Mouse (Mus musculus) E14TG2a.4 (cell line): ENCODE measurements around the gene Kri1.
"Not testable (repeated sequence)": the region's sequence is repeated elsewhere in the genome, so short reads cannot be mapped to it uniquely, and the experiment has no call there.

Experiments used
- H3K27me3 ChIP-seq: 2 replicates; pipeline ENCODE4 v1.6.1; 2014; ENCODE audit warnings: low read length, control low read depth; ENCODE audit not compliant: insufficient read depth
- H3K36me3 ChIP-seq: 2 replicates; pipeline ENCODE4 v1.6.1; 2014; ENCODE audit warnings: low read length, control low read depth; ENCODE audit not compliant: insufficient read depth
- H3K4me1 ChIP-seq: replicated peaks from 2 replicates; pipeline ENCODE4 v1.6.1; 2014; ENCODE audit warnings: low read depth, low read length, control low read depth
- H3K4me3 ChIP-seq: replicated peaks from 2 replicates; pipeline ENCODE4 v1.5.1; 2014; ENCODE audit warnings: mild to moderate bottlenecking, low read length
- H3K9me3 ChIP-seq: 2 replicates; pipeline ENCODE4 v1.6.1; 2014; ENCODE audit warnings: low read length, control low read depth
- CTCF ChIP-seq: conservative IDR thresholded peaks from 2 replicates; pipeline ENCODE4 v1.5.1; 2014; ENCODE audit warnings: low read length
- NANOG ChIP-seq: IDR thresholded peaks from 2 replicates; pipeline ENCODE4 v1.6.1; 2014; ENCODE audit warnings: borderline replicate concordance, low read length, mixed read lengths
- POU5F1 ChIP-seq: IDR thresholded peaks from 2 replicates; pipeline ENCODE4 v1.6.1; 2014; ENCODE audit warnings: low read length, borderline replicate concordance

The Kri1 gene

GRCm38 (mm10) chr9:21265000-21265561 is 22.7 kb downstream of the Kri1 start, which contains the start of gene Atg4d:
Atg4d (plus strand) TSS chr9:21265293.
- Histone ChIP-seq H3K4me1 (peaks cover 60% of the 10 kb centered on the region), H3K9me3 (no peaks in the 10 kb centered on the region), H3K27me3 (no peaks in the 10 kb centered on the region), H3K4me3 (peak within 1 kb of the TSS; percentile 100), H3K36me3 (peaks cover 41% of the 10 kb centered on the region)
- TF ChIP-seq POU5F1 (no peak), CTCF (no peak), NANOG (no peak)

- Histone ChIP-seq H3K36me3 (peaks cover 35% of the 10 kb centered on the region), H3K27me3 (no peaks in the 10 kb centered on the region), H3K9me3 (no peaks in the 10 kb centered on the region), H3K4me1 (peaks cover 59% of the 10 kb centered on the region), H3K4me3 (peak overlapping the region; percentile 100)
- TF ChIP-seq CTCF (no peak), POU5F1 (no peak), NANOG (no peak)
Measured at GRCm38 (mm10) chr9:21264272-21264999, 23.3 kb downstream of the Kri1 start.

DNA sequence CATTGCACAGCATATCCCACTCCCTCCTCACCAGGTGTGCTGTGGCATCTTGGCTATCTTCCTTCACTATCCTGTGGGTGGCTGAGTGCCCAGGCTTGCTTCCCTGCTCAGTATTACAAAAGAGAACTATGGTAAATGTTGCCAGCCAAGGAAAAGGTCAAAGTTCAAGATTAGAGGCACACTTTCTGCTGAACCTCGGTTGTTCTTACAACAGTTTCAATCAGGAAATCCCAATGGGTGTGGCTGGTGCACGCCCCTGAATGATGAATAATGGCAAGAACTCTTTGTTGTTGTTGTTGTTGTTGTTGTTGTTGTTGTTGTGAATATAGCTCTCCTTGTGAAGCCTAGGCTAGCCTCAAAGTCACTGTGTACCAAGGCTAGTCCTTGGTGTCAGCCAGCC is 25.9 kb downstream of the Kri1 start:
- no peaks in the 10 kb centered on the region for H3K9me3 ChIP-seq
- TF ChIP-seq NANOG (no peak), CTCF (no peak), POU5F1 (no peak)
- H3K36me3 ChIP-seq: peaks cover 9% of the 10 kb centered on the region
- peaks cover 48% of the 10 kb centered on the region for H3K4me1 ChIP-seq
- no peaks in the 10 kb centered on the region for H3K27me3 ChIP-seq
- peak overlapping the region; percentile 27; the same call in 1 of the 2 replicates for H3K4me3 ChIP-seq

GRCm38 (mm10) chr9:21260491-21261040 is 27.2 kb downstream of the Kri1 start:
- Histone ChIP-seq H3K27me3 (no peaks in the 10 kb centered on the region), H3K9me3 (no peaks in the 10 kb centered on the region), H3K36me3 (no peaks in the 10 kb centered on the region), H3K4me1 (peaks cover 35% of the 10 kb centered on the region), H3K4me3 (no peak overlapping the region)
- TF ChIP-seq CTCF (no peak), POU5F1 (no peak), NANOG (no peak)

DNA sequence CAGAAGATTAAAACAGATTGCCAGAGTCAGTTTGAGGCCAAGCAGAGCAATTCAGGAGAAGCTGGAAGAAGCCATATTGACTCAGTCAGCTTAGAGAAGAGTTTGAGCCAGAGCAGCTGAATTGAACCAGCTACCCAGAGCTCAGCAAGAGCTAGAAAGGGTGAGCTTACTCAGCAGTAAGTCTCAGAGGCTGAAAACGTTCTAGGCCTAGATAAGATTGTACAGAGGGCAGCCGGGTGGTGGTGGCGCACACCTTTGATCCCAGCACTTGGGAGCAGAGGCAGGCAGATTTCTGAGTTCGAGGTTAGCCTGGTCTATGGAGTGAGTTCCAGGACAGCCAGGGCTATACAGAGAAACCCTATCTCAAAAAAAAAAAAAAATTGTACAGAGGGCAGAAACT is 31.4 kb downstream of the Kri1 start:
- not testable (repeated sequence) for H3K4me3 ChIP-seq, H3K36me3 ChIP-seq, H3K9me3 ChIP-seq, H3K27me3 ChIP-seq
- H3K4me1 ChIP-seq: peaks cover 12% of the 10 kb centered on the region

DNA sequence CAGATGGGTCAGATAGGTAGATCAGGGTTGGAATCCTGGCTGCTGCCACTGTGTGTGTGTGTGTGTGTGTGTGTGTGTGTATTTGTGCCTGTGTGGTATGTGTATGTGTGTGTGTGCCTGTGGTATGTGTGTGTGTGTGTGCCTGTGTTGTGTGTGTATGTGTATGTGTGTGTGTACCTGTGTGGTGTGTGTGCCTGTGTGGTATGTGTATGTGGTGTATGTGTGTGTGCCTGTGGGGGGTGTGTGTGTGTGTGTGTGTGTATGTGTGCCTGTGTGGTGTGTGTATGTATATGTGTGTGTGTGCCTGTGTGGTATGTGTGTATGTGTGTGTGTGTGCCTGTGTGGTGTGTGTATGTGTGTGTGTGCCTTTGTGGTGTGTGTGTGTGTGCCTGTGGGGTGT is 33.1 kb downstream of the Kri1 start:
- TF ChIP-seq POU5F1 (no peak), CTCF (no peak), NANOG (no peak)
- Histone ChIP-seq H3K27me3 (peaks cover 11% of the 10 kb centered on the region), H3K4me1 (peaks cover 25% of the 10 kb centered on the region), H3K9me3 (no peaks in the 10 kb centered on the region), H3K4me3 (no peak overlapping the region), H3K36me3 (no peaks in the 10 kb centered on the region)

DNA sequence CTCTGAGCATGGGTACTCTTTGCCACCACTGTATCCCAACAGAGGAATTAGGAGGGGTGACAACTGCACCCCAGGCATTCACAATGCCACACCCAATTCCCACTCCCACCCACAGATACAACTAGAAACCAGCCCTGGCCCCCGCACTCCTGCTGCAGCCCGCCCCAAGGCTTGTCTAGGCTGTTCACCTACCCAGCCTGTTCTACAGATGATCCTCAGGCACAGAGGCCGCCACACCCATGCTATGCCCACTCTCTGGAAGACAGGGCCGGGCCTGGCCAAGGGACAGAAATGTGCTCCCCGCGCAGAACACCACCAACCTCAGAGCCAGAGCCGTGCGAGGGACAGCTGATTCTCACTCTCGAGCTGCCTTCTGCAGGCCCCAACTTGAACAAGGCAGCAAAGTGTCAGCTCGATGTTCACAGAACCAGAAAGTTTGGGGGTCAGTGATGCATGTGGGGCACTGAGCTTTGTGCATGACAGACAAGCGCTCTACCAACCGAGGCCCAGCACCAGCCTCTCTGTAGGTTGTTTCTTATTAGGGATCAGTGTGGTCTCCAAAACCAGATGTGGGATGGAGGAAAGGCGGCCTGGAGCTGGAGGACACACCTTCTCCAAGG is 36.5 kb downstream of the Kri1 start:
- H3K27me3 ChIP-seq: peaks cover 41% of the 10 kb centered on the region
- H3K4me3 ChIP-seq: peak overlapping the region; percentile 41
- no peaks in the 10 kb centered on the region for H3K36me3 ChIP-seq
- H3K9me3 ChIP-seq: no peaks in the 10 kb centered on the region
- TF ChIP-seq POU5F1 (no peak), CTCF (no peak), NANOG (no peak)
- H3K4me1 ChIP-seq: peaks cover 40% of the 10 kb centered on the region

GRCm38 (mm10) chr9:21250509-21250908 is 37.3 kb downstream of the Kri1 start:
- no peaks in the 10 kb centered on the region for H3K36me3 ChIP-seq
- no peaks in the 10 kb centered on the region for H3K9me3 ChIP-seq
- no peak for TF ChIP-seq CTCF
- no peak for TF ChIP-seq NANOG
- no peak for TF ChIP-seq POU5F1
- peaks cover 48% of the 10 kb centered on the region for H3K27me3 ChIP-seq
- no peak overlapping the region for H3K4me3 ChIP-seq
- H3K4me1 ChIP-seq: peaks cover 40% of the 10 kb centered on the region
